Mouse (Mus musculus) lung, adult 2 months (tissue): ENCODE measurements at regions not wholly inside any gene's neighbourhood (a gene's known extent, or its start where the extent isn't known, plus 50 kb on each side); places are given as distances from the start of the nearest gene placed in this dataset.

Experiments used
- DNase-seq: peaks from one replicate; pipeline ENCODE4 v3.0.0; 2022
- H3K4me1 ChIP-seq: fragments of 200-500 bp; 2 replicates; pipeline ENCODE4 v1.6.1; 2011; ENCODE audit warnings: low read length; ENCODE audit not compliant: control insufficient read depth, insufficient read depth
- H3K4me3 ChIP-seq: fragments of 200-500 bp; replicated peaks from 2 replicates; pipeline ENCODE3; 2011; ENCODE audit warnings: low read depth, mild to moderate bottlenecking, control low read depth, low read length; ENCODE audit errors: extremely low read depth
- CTCF ChIP-seq: fragments of 200-500 bp; IDR thresholded peaks from 2 replicates; pipeline ENCODE4 v1.5.1; 2011; ENCODE audit warnings: mild to moderate bottlenecking, low read length, control low read depth; ENCODE audit not compliant: insufficient read depth
- POLR2A ChIP-seq: fragments of 200-500 bp; IDR thresholded peaks from 2 replicates; pipeline ENCODE4 v1.6.1; 2011; ENCODE audit warnings: low read depth, mild to moderate bottlenecking, control low read depth, low read length, borderline replicate concordance; ENCODE audit errors: extremely low read depth
- WGBS: fragments of 180-500 bp; shearing (Covaris S2); methylation state at CpG from one replicate; pipeline ENCODE4 v1.1.7; 2018; 5-methylcytosine and 5-hydroxymethylcytosine counted together

GRCm38 (mm10) chr15:62147343-62147953, 1224.6 kb upstream of the A1bg start:
- DNase-seq, result no peak
- Histone ChIP-seq H3K4me1 (no peaks in the 10 kb centered on the region), H3K4me3 (no peak overlapping the region)
- TF ChIP-seq POLR2A, result no peak
- no peak for TF ChIP-seq CTCF
- 67% methylated on average over 5 of the region's 5 CpGs for WGBS

GRCm38 (mm10) chr15:62145643-62146285, 1223.0 kb upstream of the A1bg start:
- DNase-seq, result no peak
- WGBS, result 88% methylated on average over 4 of the region's 4 CpGs
- TF ChIP-seq POLR2A (no peak), CTCF (no peak)
- no peaks in the 10 kb centered on the region for H3K4me1 ChIP-seq
- no peak overlapping the region for H3K4me3 ChIP-seq

- DNase-seq, result no peak
- TF ChIP-seq CTCF, result no peak
- TF ChIP-seq POLR2A, result no peak
- H3K4me1 ChIP-seq, result no peaks in the 10 kb centered on the region
- WGBS, result 92% methylated on average over 10 of the region's 10 CpGs
- H3K4me3 ChIP-seq, result no peak overlapping the region
Measured at GRCm38 (mm10) chr15:62144776-62145564, 1222.2 kb upstream of the A1bg start.

- no peak for TF ChIP-seq CTCF
- no peak for TF ChIP-seq POLR2A
- 82% methylated on average over 4 of the region's 4 CpGs for WGBS
- DNase-seq, result no peak
- no peak overlapping the region for H3K4me3 ChIP-seq
- peaks cover 9% of the 10 kb centered on the region for H3K4me1 ChIP-seq
Measured at GRCm38 (mm10) chr15:62139859-62140258, 1217.0 kb upstream of the A1bg start.

GRCm38 (mm10) chr15:62139192-62139591, 1216.4 kb upstream of the A1bg start:
- 33% methylated on average over 5 of the region's 5 CpGs for WGBS
- H3K4me1 ChIP-seq, result peaks cover 9% of the 10 kb centered on the region
- TF ChIP-seq CTCF (no peak), POLR2A (no peak)
- DNase-seq, result no peak
- H3K4me3 ChIP-seq, result no peak overlapping the region

GRCm38 (mm10) chr15:62138701-62139100, 1215.9 kb upstream of the A1bg start:
- TF ChIP-seq POLR2A (no peak), CTCF (no peak)
- Histone ChIP-seq H3K4me1 (peaks cover 11% of the 10 kb centered on the region), H3K4me3 (no peak overlapping the region)
- DNase-seq, result no peak
- 81% methylated on average over 6 of the region's 6 CpGs for WGBS

GRCm38 (mm10) chr15:62136932-62137594, 1214.3 kb upstream of the A1bg start:
- H3K4me3 ChIP-seq, result no peak overlapping the region
- no peak for DNase-seq
- 38% methylated on average over 14 of the region's 14 CpGs for WGBS
- TF ChIP-seq POLR2A (no peak), CTCF (no peak)
- H3K4me1 ChIP-seq, result peaks cover 15% of the 10 kb centered on the region

GRCm38 (mm10) chr15:62134835-62135234, 1212.0 kb upstream of the A1bg start:
- Histone ChIP-seq H3K4me1 (peaks cover 15% of the 10 kb centered on the region), H3K4me3 (no peak overlapping the region)
- WGBS, result 61% methylated on average over 8 of the region's 8 CpGs
- DNase-seq, result no peak
- TF ChIP-seq POLR2A (no peak), CTCF (no peak)

GRCm38 (mm10) chr15:62134308-62134707, 1211.5 kb upstream of the A1bg start:
- Histone ChIP-seq H3K4me3 (no peak overlapping the region), H3K4me1 (peaks cover 15% of the 10 kb centered on the region)
- WGBS, result 81% methylated on average over 4 of the region's 4 CpGs
- DNase-seq, result no peak
- TF ChIP-seq POLR2A (no peak), CTCF (no peak)
